Mouse (Mus musculus) cerebellum, adult 9-11 months (tissue): Measurements from ENCODE around the gene Mmp14.
A peak's percentile ranks its signal among the peaks of the same experiment; 100 is the strongest.

Experiments
- DNase-seq: peaks from one replicate; pipeline ENCODE4 v3.0.0; 2022

Mmp14 gene

DNA sequence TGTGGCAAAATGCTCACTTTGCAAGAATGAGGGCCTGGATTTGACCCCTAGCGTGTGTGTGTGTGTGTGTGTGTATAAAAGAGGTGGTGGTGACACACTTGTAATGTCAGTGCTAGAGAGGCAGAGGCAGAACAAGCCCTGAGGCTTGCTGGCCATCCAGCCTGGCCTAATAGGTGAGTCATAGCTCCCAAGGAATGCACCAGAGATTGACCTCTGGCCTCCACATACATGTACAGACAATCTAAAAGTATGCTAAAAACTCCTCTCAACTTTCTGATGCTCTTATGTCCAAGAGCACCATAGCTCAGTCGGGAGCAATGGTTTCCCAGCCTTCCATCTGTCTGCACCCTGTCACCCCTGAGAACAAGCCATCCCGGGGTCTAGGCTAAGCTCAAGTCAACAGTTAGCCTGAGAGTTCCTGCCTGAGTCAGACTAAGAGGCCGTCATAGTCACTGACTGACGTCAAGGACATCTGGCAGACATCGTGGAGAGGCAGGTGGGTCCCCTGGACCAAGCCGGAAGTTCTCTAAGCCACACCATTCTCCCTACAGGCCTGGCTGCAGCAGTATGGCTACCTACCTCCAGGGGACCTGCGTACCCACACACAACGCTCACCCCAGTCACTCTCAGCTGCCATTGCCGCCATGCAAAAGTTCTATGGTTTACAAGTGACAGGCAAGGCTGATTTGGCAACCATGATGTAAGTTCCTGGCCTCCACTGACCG, 3.9 kb downstream of the Mmp14 start:
- no peak for DNase-seq

DNA sequence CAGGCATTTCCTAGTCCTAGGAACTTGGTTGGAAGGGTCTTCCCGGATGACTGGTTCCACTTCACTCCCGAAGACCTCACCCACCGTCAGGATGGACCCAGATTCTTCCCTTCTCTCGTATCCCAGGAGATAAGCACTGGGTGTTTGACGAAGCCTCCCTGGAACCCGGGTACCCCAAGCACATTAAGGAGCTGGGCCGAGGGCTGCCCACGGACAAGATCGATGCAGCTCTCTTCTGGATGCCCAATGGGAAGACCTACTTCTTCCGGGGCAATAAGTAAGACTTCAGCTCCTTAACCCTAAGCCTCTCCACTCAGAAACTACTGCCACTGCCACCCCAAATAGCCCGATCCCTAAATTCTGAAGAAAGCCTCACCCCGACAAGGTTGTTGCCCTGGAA, 7.7 kb downstream of the Mmp14 start:
- no peak for DNase-seq

GRCm38 (mm10) chr14:54439610-54440009, 8.2 kb downstream of the Mmp14 start:
- no peak for DNase-seq

- DNase-seq, result no peak
Measured at GRCm38 (mm10) chr14:54440538-54440937, 9.1 kb downstream of the Mmp14 start.

DNA sequence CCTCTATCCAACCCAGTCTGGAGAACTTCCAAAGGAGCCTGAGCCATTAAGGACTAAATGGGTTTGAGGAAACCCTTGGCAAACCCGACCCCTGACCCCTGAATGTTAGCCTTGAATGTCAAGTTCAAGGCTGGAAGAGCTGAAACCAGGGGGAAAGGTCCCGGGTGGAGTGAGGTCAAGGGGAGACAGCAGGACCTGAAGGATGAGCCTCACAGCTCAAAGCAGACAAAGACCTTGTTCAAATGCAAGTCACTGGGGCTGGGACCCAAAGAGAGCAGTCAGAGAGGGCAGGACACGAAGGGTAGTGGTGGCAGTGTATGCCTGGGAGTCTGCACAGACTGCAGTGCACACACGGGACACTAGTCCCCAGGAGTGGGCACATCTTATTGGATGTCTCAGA, 10.0 kb downstream of the Mmp14 start:
- no peak for DNase-seq

GRCm38 (mm10) chr14:54442548-54442947, 11.1 kb downstream of the Mmp14 start:
- no peak for DNase-seq

DNA sequence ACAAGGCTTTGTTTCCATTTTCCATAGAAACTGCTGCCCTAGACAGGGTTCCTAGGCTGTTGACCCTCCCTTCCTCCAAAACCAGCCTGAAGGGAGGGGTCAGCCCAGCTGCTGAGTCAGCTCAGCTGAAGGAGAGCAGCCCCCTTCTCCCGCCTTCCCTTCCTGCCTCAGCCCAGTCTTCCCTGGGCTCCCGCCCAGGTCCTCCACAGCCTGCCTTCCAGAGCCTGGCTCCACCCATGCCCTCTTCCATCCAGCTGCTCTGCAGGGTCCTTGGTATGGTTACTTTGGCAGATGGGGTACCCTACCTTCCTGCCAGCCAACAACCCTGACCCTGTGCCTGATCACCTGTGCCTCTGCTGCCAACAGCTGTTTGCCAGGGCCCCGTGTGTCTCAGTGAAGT, 11.8 kb downstream of the Mmp14 start:
- no peak for DNase-seq

- DNase-seq, result no peak
Measured at GRCm38 (mm10) chr14:54443712-54444618, 12.6 kb downstream of the Mmp14 start.

GRCm38 (mm10) chr14:54445476-54445875, 14.1 kb downstream of the Mmp14 start:
- no peak for DNase-seq

- DNase-seq, result no peak
Measured at GRCm38 (mm10) chr14:54453566-54453965, 22.2 kb downstream of the Mmp14 start.

- DNase-seq, result no peak
Measured at GRCm38 (mm10) chr14:54454669-54455528, 23.5 kb downstream of the Mmp14 start.

DNA sequence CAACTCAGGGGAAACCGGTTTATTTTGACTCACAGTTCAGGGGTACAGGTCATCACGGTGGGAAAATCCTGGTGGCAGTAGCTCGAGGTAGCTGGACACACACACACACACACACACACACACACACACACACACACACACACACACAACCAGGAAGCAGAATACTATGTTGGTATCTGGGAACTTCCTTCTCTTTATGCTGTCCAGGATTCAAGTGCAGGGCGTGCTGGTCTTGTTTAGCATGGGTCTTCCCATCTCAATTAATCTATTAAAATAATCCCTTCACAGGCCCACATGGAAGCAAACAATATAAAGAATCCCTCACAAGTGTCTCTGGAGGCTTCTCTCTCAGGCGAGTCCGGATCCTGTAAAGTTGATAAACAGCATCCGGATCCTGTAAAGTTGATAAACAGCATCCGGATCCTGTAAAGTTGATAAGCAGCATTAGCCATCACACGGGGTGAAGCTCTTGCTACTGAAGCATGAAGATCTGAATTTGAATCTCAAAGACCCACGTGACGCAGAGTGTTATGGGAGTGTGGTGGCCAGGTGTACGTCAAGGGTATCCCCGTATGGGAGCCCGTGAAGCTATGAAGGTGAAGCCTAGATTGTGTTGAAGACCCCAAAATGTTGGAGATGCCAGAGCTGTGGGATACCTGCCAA, 26.6 kb downstream of the Mmp14 start:
- no peak for DNase-seq

DNA sequence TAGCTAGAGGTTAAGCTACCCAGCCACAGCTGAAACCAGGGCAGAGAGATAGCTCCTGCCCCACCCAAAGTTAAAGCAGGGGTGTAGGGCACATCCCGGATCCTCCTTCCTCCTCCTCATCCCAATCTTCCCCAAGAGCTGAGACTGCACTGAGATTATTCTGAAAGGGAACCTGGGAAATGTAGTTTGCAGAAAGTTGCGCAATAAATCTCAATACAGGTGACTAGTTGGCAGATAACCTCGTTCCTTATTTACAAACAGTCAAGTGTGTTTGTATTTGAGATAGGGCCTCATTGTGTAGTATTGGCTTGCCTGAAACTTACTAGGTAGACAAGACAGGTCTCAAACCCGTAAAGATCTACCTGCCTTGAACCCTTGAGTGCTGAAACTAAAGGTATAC, 30.7 kb downstream of the Mmp14 start:
- no peak for DNase-seq

DNA sequence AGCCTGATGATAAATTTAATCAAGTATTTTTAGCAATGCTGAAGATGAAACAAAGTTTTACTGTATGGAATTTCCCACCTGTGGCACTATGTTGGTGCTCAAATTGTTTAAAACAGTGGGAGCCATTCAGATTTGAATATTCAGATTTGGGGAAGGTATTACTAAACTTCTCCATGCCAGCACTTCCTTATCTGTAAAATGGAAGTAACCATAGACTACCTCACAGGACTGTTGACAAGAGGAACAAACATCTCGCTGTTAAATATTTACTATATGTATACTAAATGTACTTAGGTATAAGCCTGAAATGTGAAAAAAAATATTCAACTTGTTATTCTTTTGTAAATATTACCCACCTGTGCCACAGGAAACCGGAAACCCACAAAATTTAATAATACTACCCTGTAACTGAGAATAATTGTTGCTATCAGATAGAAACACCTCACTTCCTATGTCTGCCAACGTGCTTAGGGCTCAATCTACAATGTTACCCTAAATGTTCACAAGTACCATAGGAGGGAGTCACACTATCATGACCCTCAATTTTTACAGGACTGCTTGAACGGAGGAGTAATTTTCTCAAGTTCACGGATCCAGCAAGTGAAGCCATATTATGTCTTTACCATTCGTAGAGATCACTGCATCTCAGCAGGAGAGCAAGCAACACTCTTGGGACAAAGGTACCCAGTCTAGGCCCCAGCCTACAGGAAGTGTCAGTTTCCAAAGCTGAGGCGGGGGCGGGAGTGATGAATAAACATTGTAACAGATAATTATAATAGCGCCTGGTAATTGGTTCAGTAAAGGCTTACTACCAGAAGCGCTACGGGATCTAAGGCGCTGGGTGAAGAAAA, 31.9 kb downstream of the Mmp14 start:
- DNase-seq, result no peak

- peak; percentile 86 for DNase-seq
Measured at GRCm38 (mm10) chr14:54463959-54464292, 32.5 kb downstream of the Mmp14 start, which contains the start of gene Lrp10. Lrp10 (plus strand) TSS chr14:54464137.

GRCm38 (mm10) chr14:54464293-54465005, 33.0 kb downstream of the Mmp14 start:
- peak; percentile 82 for DNase-seq

GRCm38 (mm10) chr14:54471467-54471866, 40.1 kb downstream of the Mmp14 start:
- DNase-seq, result no peak

DNA sequence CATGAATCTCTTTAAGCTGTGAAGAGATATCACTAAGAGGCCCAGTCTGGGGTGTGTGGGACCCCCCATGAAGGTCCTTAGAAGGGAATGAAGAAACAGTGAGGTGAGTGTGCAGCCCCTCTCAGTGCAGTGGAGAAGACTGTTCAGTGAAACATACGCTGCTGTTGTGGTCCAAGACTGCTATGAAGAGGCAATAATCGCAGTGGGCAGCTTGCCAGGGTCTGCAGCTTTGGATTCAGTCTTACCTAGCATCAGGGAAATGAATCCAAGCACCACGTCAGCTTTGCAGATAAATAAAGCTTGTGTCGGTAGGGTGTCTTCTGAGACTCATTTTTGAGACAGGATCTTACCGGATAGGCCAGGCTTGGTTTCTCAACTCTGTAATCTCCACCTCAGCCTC, 41.3 kb downstream of the Mmp14 start:
- DNase-seq, result no peak

DNA sequence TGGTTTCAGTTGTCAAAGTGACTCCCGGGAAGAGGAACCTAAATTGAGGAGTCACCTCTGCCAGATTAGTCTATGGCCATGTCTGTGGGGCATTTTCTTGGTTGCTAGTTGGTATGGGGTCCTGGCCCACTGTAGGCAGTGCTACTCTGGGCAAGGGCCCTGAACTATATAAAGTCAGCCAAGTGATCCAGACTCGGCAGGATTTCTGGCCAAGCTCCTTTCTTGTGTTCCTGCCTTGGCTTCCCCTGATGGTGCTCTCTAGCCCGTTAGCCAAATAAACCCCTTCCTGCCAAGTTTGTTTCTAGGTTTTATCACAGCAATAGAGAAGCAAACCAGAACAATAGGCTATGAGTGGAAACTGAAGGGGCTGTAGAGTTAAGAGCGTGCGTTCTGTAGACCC, 43.3 kb downstream of the Mmp14 start:
- no peak for DNase-seq

GRCm38 (mm10) chr14:54475941-54476844, 44.8 kb downstream of the Mmp14 start, which contains the start of gene Rem2:
Rem2 (plus strand) TSS chr14:54476100.
- peak; percentile 89 for DNase-seq
